Mouse (Mus musculus) liver, embryonic 14.5 days (tissue): ENCODE measurements around the gene Lrrc32.

Experiments
- CTCF ChIP-seq: IDR thresholded peaks from 2 replicates; pipeline ENCODE4 v1.5.1; 2016; ENCODE audit warnings: antibody characterized with exemption, low read depth, control low read depth
- EP300 ChIP-seq: IDR thresholded peaks from 2 replicates; pipeline ENCODE4 v1.6.1; 2016; ENCODE audit warnings: antibody characterized with exemption, low read depth

GRCm38 (mm10) chr7:98505664-98506063 lies 16.6 kb downstream of the Lrrc32 start:
- TF ChIP-seq CTCF = no peak
- no peak for TF ChIP-seq EP300
